Mouse (Mus musculus) E14TG2a.4 (cell line): ENCODE results near the gene Osbp2.

Experiments
- H3K27me3 ChIP-seq: 2 replicates; pipeline ENCODE4 v1.6.1; 2014; ENCODE audit warnings: low read length, control low read depth; ENCODE audit not compliant: insufficient read depth
- H3K36me3 ChIP-seq: 2 replicates; pipeline ENCODE4 v1.6.1; 2014; ENCODE audit warnings: low read length, control low read depth; ENCODE audit not compliant: insufficient read depth
- H3K4me1 ChIP-seq: replicated peaks from 2 replicates; pipeline ENCODE4 v1.6.1; 2014; ENCODE audit warnings: low read depth, low read length, control low read depth
- H3K4me3 ChIP-seq: replicated peaks from 2 replicates; pipeline ENCODE4 v1.5.1; 2014; ENCODE audit warnings: mild to moderate bottlenecking, low read length
- H3K9me3 ChIP-seq: 2 replicates; pipeline ENCODE4 v1.6.1; 2014; ENCODE audit warnings: low read length, control low read depth
- CTCF ChIP-seq: conservative IDR thresholded peaks from 2 replicates; pipeline ENCODE4 v1.5.1; 2014; ENCODE audit warnings: low read length
- NANOG ChIP-seq: IDR thresholded peaks from 2 replicates; pipeline ENCODE4 v1.6.1; 2014; ENCODE audit warnings: borderline replicate concordance, low read length, mixed read lengths
- POU5F1 ChIP-seq: IDR thresholded peaks from 2 replicates; pipeline ENCODE4 v1.6.1; 2014; ENCODE audit warnings: low read length, borderline replicate concordance

Gene Osbp2

DNA sequence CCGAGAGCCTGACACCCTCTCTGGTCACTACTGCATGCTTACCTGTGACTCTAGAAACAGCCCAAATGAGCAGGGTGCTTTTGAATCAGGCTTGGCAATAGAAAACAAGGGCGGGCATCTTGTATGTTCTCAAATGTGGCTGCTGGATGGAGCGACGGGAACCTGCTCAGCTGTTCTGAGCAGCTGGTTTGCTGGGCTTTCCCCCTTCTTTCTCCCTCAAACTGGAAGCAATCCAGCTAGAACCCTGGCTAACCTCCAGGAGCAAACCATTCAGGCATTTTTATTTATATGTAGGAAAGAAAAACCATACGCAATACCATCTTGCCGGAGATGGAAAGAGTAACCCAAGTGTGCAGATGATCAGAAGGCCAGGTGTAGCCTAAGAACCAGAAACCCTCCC lies 147.0 kb downstream of the Osbp2 start:
- no peak for TF ChIP-seq POU5F1
- no peak for TF ChIP-seq NANOG
- TF ChIP-seq CTCF = no peak
- peaks cover 28% of the 10 kb centered on the region for H3K27me3 ChIP-seq
- 0 out of 2 replicates have a peak, but pooled peaks cover 4% of the 10 kb centered on the region for H3K4me1 ChIP-seq

DNA sequence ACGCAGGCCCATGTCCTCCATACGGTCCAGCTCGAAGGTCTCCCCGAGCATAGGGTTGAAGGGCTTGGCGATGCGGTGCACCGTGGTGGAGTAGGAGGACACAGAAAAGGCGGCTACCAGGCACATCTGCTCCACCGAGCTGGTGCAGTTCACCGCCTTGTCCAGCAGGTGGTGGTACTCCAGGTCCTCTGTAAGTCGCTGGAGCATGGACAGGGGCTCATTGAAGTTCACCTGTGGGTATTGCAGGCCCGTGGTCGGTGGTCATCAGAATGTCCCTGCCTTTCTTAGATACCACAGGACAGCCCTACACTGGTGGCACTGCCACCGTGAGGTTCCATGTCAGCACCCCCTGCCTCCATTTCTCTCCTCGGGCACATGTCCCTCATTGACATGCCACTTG lies 149.2 kb downstream of the Osbp2 start:
- no peaks in the 10 kb centered on the region for H3K9me3 ChIP-seq
- no peak overlapping the region for H3K4me3 ChIP-seq
- peaks cover 30% of the 10 kb centered on the region for H3K27me3 ChIP-seq
- TF ChIP-seq POU5F1 = no peak
- no peak for TF ChIP-seq NANOG
- TF ChIP-seq CTCF = peak; percentile 88
- H3K4me1 ChIP-seq = 0 out of 2 replicates have a peak, but pooled peaks cover 4% of the 10 kb centered on the region
- H3K36me3 ChIP-seq = no peaks in the 10 kb centered on the region

More for the DNA sequence above, 147.0 kb downstream of the Osbp2 start:
- Histone ChIP-seq H3K36me3 (no peaks in the 10 kb centered on the region), H3K9me3 (no peaks in the 10 kb centered on the region), H3K4me3 (no peak overlapping the region)

DNA sequence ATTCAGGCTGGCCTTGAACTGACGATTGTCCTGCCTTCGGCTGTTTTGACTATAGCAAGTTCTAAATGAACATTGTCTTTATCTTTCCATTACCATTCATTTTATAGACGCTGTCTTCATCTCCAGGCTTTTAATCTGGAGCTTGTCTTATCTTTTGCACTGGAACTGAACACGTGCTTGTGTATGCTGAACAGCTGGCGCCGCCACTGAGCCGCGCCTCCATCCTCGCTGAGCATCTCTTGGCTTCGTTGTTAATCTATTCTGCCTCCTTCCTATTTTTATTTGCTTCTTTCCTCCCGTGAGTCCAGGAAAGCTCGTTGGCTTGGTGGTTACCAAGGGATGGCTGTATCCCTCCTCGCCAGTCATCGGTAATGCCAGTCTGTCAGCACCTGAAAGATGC lies 153.5 kb downstream of the Osbp2 start:
- no peak overlapping the region for H3K4me3 ChIP-seq
- no peaks in the 10 kb centered on the region for H3K36me3 ChIP-seq
- H3K27me3 ChIP-seq = peaks cover 41% of the 10 kb centered on the region
- TF ChIP-seq NANOG (no peak), POU5F1 (no peak), CTCF (no peak)
- peaks cover 31% of the 10 kb centered on the region for H3K4me1 ChIP-seq
- peaks cover 6% of the 10 kb centered on the region for H3K9me3 ChIP-seq

DNA sequence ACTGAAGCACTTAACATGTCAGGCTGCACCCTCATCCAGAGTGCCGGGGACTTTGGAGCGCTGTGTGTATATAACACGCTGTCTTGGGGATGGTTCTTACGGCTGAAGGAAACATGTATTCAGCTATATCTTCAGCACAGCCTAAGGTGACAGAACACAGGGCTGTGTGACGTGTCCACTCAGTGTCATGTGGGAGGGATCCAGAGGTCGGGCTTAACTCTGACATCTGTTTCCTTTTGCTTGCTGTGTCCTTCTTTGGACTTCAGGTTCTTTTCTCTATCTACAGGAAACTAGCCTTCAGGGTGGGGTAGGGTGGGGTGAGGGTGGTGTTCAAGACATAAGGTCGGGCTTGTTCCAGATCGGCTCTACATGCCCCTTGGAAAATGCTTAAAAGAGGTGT lies 156.6 kb downstream of the Osbp2 start:
- peaks cover 6% of the 10 kb centered on the region for H3K9me3 ChIP-seq
- peaks cover 34% of the 10 kb centered on the region for H3K4me1 ChIP-seq
- H3K4me3 ChIP-seq = no peak overlapping the region
- TF ChIP-seq CTCF = no peak
- TF ChIP-seq POU5F1 = no peak
- no peak for TF ChIP-seq NANOG
- no peaks in the 10 kb centered on the region for H3K36me3 ChIP-seq
- H3K27me3 ChIP-seq = peaks cover 28% of the 10 kb centered on the region

DNA sequence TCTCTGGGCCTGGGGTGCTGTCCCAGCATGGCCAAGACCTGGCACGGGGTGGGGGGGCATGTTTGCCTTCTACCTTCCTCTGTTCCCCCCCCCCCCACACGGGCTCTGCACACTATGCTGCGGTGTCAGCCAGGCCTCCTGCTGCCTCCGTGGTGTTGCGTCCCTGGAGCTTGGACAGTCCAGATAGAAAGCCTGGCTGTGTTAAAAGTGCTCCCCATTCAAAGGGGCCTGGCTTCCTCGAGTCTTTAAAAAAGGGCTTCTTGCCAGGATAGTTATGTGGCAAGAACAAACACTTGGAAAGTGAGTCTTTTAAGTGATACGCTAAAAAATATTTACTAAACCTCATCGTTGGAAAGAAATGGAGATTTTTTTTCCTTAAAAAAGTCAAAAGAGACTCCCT lies 159.3 kb downstream of the Osbp2 start:
- Histone ChIP-seq H3K9me3 (peaks cover 6% of the 10 kb centered on the region), H3K4me1 (peaks cover 34% of the 10 kb centered on the region), H3K27me3 (peaks cover 23% of the 10 kb centered on the region), H3K4me3 (peak overlapping the region; percentile 66; the same call in 1 of the 2 replicates), H3K36me3 (no peaks in the 10 kb centered on the region)
- TF ChIP-seq CTCF = no peak

DNA sequence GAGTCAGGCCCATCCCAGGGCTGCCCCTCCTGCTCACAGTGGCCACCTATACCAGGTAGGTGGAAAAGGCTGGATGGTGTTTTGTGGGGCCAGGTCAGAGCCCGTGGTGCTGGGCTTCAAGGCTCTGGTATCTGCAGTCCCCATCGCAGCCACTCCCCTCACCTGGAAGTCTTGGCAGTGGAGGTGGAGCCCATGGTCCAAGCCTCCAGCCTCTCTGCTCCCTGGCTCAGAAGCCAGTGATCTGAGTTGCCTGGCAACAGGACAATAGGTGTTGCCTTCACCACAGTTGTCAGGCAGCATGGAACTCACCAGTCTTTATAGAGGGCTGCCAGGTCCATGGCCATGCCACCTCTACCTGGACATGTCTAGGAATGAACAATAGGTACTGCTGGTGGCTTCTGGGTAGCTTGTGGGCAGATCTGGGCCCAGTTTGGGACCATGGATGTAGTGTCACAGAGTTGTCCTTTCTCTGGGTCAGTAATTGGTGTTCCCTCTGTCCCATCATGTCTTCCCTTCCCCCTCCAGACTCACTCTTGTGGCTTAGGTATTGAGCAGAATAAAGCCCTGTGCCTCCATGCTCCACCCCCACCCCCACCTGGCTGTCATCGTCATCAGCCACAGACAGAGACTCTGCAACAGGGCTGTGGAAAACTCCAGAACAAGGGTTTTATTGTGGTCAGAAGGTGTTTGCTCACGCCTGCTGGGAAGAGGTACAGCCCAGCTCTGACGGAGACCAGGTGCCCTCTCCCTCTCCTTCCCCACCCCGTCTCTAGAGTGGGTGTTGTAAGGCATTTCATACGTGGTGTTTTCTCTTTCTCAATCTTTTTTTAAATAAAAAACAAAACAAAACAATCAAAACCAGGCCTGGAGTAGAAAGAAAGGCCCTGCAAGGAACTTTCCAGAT lies 160.4 kb downstream of the Osbp2 start:
- H3K4me3 ChIP-seq = no peak overlapping the region
- H3K9me3 ChIP-seq = no peaks in the 10 kb centered on the region
- H3K36me3 ChIP-seq = no peaks in the 10 kb centered on the region
- H3K4me1 ChIP-seq = peaks cover 34% of the 10 kb centered on the region
- TF ChIP-seq NANOG = no peak
- no peak for TF ChIP-seq POU5F1
- TF ChIP-seq CTCF = no peak
- peaks cover 23% of the 10 kb centered on the region for H3K27me3 ChIP-seq

DNA sequence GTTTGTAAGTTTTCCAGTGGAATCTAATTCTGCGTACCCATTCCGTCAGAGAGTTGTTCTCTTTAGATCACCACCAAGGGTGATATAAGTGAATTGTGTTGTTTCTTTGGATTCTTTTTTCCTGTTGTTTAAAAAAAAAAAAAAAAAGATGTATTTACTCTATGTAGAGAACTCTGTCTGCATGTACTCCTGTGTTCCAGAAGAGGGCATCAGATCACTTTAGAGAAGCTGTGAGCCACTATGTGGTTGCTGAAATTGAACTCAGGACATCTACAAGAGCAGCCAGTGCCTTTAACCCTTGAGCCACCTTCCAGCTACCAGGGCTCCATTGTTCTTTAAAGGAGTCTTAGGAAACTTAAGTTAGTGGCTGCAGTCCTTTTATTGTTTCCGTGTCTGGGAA lies 166.3 kb downstream of the Osbp2 start:
- H3K4me1 ChIP-seq = no peaks in the 10 kb centered on the region
- peaks cover 4% of the 10 kb centered on the region for H3K36me3 ChIP-seq
- TF ChIP-seq NANOG (no peak), POU5F1 (no peak), CTCF (no peak)
- no peak overlapping the region for H3K4me3 ChIP-seq
- H3K9me3 ChIP-seq = no peaks in the 10 kb centered on the region
- no peaks in the 10 kb centered on the region; the same call in 1 of the 2 replicates for H3K27me3 ChIP-seq

DNA sequence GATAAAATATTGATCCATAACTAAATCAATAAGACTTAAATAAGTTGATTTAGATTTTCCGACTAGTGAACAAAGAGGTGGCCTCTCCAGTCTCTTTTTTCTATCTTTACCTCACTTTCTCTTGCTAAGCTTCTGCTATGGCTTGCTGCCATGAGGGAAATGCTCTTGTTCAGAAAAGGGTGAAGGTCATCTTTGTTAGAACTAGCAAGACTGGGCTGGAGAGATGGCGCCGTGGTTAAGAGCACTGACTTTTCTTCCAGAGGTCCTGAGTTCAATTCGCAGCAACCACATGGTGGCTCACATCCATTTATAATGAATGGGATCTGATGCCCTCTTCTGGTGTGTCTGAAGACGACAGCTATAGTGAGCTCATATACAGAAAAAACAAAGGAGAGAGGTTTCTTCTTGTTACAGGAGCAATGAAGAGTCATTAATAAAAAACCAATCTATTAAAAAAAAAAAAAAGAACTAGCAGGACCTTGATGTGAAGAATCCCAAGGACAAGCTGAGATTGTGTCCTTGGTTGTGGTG lies 167.6 kb downstream of the Osbp2 start:
- no peaks in the 10 kb centered on the region for H3K4me1 ChIP-seq
- TF ChIP-seq NANOG = no peak
- no peak for TF ChIP-seq CTCF
- no peak for TF ChIP-seq POU5F1
- H3K36me3 ChIP-seq = peaks cover 17% of the 10 kb centered on the region
- H3K27me3 ChIP-seq = no peaks in the 10 kb centered on the region
- H3K9me3 ChIP-seq = no peaks in the 10 kb centered on the region
- H3K4me3 ChIP-seq = no peak overlapping the region
